ENCODE assay signal across 21 mouse cellular contexts in genomic region chr16:96767985-96768384, GRCm38 (mm10).
A peak's percentile ranks its signal among the peaks of the same experiment; 100 is the strongest.
DNase-seq lines count a peak whose midpoint lies in the region; ATAC-seq and TF ChIP-seq lines count a peak whose summit lies in the region.
"Had no signal": no experiment of that assay in that cellular context is flagged by ENCODE, and none has a peak within 500 bp of the region (broad histone marks: within the 10 kb centered on the region; RNA-seq: fewer than 3 reads in every experiment).

No protein-coding gene starts in this region.

- peak; percentile 34 for DNase-seq in heart, adult 11 months
- no peak for DNase-seq in heart, adult 9 months (ENCODE audit: low spot score in 2 of 2)
- DNase-seq in brain, embryonic 14.5 days (ENCODE audit: low read depth) = peak; percentile 73
- no peak for DNase-seq in frontal cortex, postnatal 36 days (ENCODE audit: low spot score in 2 of 2)
- DNase-seq in left cerebral cortex, adult 18-20 months (ENCODE audit: low spot score in 2 of 2) = no peak
- DNase-seq: adrenal gland, postnatal 14 days; cerebellum, adult 11-12 months; cerebellum, postnatal 14 days; embryo, embryonic 11 days; gastrocnemius, postnatal 10 days; heart, adult 18-20 months; heart, postnatal 4 days; liver, postnatal 0 days; lung, postnatal 14 days; right cerebral cortex, adult 18-20 months had no signal

- H3K9ac ChIP-seq in hindbrain, embryonic 12.5 days = no peak overlapping the region
- H3K9ac ChIP-seq in midbrain, embryonic 15.5 days = no peak overlapping the region
- H3K9ac ChIP-seq: limb, embryonic 15.5 days; liver, postnatal 0 days had no signal

- H3K4me1 ChIP-seq in hindbrain, embryonic 12.5 days = peaks cover 9% of the 10 kb centered on the region; the same call in 1 of the 2 replicates
- peaks cover 13% of the 10 kb centered on the region; the same call in 1 of the 2 replicates for H3K4me1 ChIP-seq in midbrain, embryonic 15.5 days
- H3K4me1 ChIP-seq: limb, embryonic 15.5 days had no signal

- peak overlapping the region; percentile 66 for H3K27ac ChIP-seq in hindbrain, embryonic 12.5 days
- peak overlapping the region; percentile 63 for H3K27ac ChIP-seq in midbrain, embryonic 15.5 days
- H3K27ac ChIP-seq: limb, embryonic 15.5 days had no signal

- no peak for TF ChIP-seq POLR2A in brain, embryonic 14.5 days (IDR thresholded peaks at IDR 0.05; ENCODE audit: borderline replicate concordance, extremely low read depth, insufficient read depth, insufficient read length, poor library complexity, severe bottlenecking)

- H3K27me3 ChIP-seq in hindbrain, embryonic 12.5 days = no peaks in the 10 kb centered on the region
- H3K27me3 ChIP-seq in midbrain, embryonic 15.5 days (replicated peaks) = no peaks in the 10 kb centered on the region
- H3K27me3 ChIP-seq: CH12.LX; limb, embryonic 15.5 days had no signal

- H3K36me3 ChIP-seq in hindbrain, embryonic 12.5 days = no peaks in the 10 kb centered on the region
- H3K36me3 ChIP-seq in midbrain, embryonic 15.5 days (replicated peaks) = no peaks in the 10 kb centered on the region
- H3K36me3 ChIP-seq: limb, embryonic 15.5 days had no signal

- no peak for ATAC-seq in hindbrain, embryonic 12.5 days (ENCODE audit: low FRiP score)
- 0 out of 2 replicates have a peak, but pooled peaks have one; percentile 45 for ATAC-seq in midbrain, embryonic 15.5 days (replicated peaks)
- no peak for ATAC-seq in inflammation-experienced regulatory T-cells, adult 6 months
- ATAC-seq: intestine, postnatal 0 days; liver, postnatal 0 days had no signal

- H3K4me3 ChIP-seq in hindbrain, embryonic 12.5 days = no peak overlapping the region
- H3K4me3 ChIP-seq in midbrain, embryonic 15.5 days = no peak overlapping the region
- H3K4me3 ChIP-seq: limb, embryonic 15.5 days had no signal

- no peaks in the 10 kb centered on the region for H3K9me3 ChIP-seq in hindbrain, embryonic 12.5 days (replicated peaks)
- no peaks in the 10 kb centered on the region for H3K9me3 ChIP-seq in midbrain, embryonic 15.5 days
- H3K9me3 ChIP-seq: limb, embryonic 15.5 days had no signal

- 61% methylated on average over 3 of the region's 3 CpGs for WGBS in hindbrain, embryonic 12.5 days
- WGBS in midbrain, embryonic 15.5 days = 53% methylated on average over 3 of the region's 3 CpGs

- no peak overlapping the region for H3K4me2 ChIP-seq in hindbrain, embryonic 12.5 days (replicated peaks)
- H3K4me2 ChIP-seq in midbrain, embryonic 15.5 days = no peak overlapping the region
- H3K4me2 ChIP-seq: limb, embryonic 15.5 days had no signal

- no peak for TF ChIP-seq CTCF in brain, embryonic 14.5 days (IDR thresholded peaks at IDR 0.05; ENCODE audit: borderline replicate concordance, extremely low read depth, insufficient read depth, insufficient read length)

Comparison
In these comparisons a context has a peak if more than half of its experiments do, and no peak if none do; other contexts are left out.
1. DNase-seq: peak in heart, adult 11 months (single experiment) and brain, embryonic 14.5 days (single experiment); none in heart, adult 9 months (0 of 2), frontal cortex, postnatal 36 days (0 of 2) and left cerebral cortex, adult 18-20 months (0 of 2).